Mouse (Mus musculus): ENCODE measurements around the gene Ceacam11. TPM values are rescaled to one million over a fixed set of nuclear protein-coding genes. Genes with fewer than 3 reads are reported as not detected.
"Not testable (repeated sequence)": the region's sequence is repeated elsewhere in the genome, so short reads cannot be mapped to it uniquely, and the experiment has no call there.

The Ceacam11 gene
- polyA plus RNA-seq (2015; fragmentation: Nextera tagmentation; extraction: Ambion mirVana): not detected in 2 replicates

GRCm38 (mm10) chr7:17971824-17972223, at the start of gene Ceacam11:
Ceacam11 (plus strand) TSS chr7:17972124.
- H3K27ac ChIP-seq (ENCODE audit: low read length): no peak within 1 kb of the TSS
- no peaks in the 10 kb centered on the region for H3K27me3 ChIP-seq (ENCODE audit: control insufficient read depth, insufficient read depth, low read length)
- H3K4me3 ChIP-seq (replicated peaks; ENCODE audit: low read length): no peak within 1 kb of the TSS
- no peak for ATAC-seq (ENCODE audit: insufficient read depth, low FRiP score)
- no peaks in the 10 kb centered on the region for H3K36me3 ChIP-seq (ENCODE audit: control insufficient read depth, insufficient read depth, low read length)
- H3K4me2 ChIP-seq (ENCODE audit: low read depth, low read length): no peak within 1 kb of the TSS
- no peak within 1 kb of the TSS for H3K9ac ChIP-seq (ENCODE audit: low read length)
- H3K9me3 ChIP-seq (replicated peaks; ENCODE audit: control insufficient read depth, low read length): 0 out of 2 replicates have a peak, but pooled peaks cover 7% of the 10 kb centered on the region
- H3K4me1 ChIP-seq (ENCODE audit: control insufficient read depth, insufficient read depth, low read length): no peaks in the 10 kb centered on the region
- WGBS: 77% methylated on average over 4 of the region's 4 CpGs

- not testable (repeated sequence) for H3K9me3 ChIP-seq (replicated peaks; ENCODE audit: control insufficient read depth, low read length); H3K27me3 ChIP-seq (ENCODE audit: control insufficient read depth, insufficient read depth, low read length); H3K27ac ChIP-seq (ENCODE audit: low read length); H3K4me2 ChIP-seq (ENCODE audit: low read depth, low read length); H3K36me3 ChIP-seq (ENCODE audit: control insufficient read depth, insufficient read depth, low read length); H3K4me1 ChIP-seq (ENCODE audit: control insufficient read depth, insufficient read depth, low read length); ATAC-seq (ENCODE audit: insufficient read depth, low FRiP score); H3K9ac ChIP-seq (ENCODE audit: low read length); H3K4me3 ChIP-seq (replicated peaks; ENCODE audit: low read length)
- WGBS: 82% methylated on average over 1 of the region's 1 CpGs
These were observed 29.2 kb downstream of the Ceacam11 start for GRCm38 (mm10) chr7:18001131-18001530.

GRCm38 (mm10) chr7:18009589-18009988, 37.7 kb downstream of the Ceacam11 start, which contains the start of gene Ceacam13:
Ceacam13 (plus strand) TSS chr7:18009889.
- H3K9me3 ChIP-seq (replicated peaks; ENCODE audit: control insufficient read depth, low read length): peaks cover 10% of the 10 kb centered on the region
- H3K27ac ChIP-seq (ENCODE audit: low read length): no peak within 1 kb of the TSS
- H3K4me3 ChIP-seq (replicated peaks; ENCODE audit: low read length): no peak within 1 kb of the TSS
- WGBS: 71% methylated on average over 4 of the region's 4 CpGs
- no peak for ATAC-seq (ENCODE audit: insufficient read depth, low FRiP score)
- no peak within 1 kb of the TSS for H3K9ac ChIP-seq (ENCODE audit: low read length)
- H3K4me2 ChIP-seq (ENCODE audit: low read depth, low read length): no peak within 1 kb of the TSS
- H3K27me3 ChIP-seq (ENCODE audit: control insufficient read depth, insufficient read depth, low read length): no peaks in the 10 kb centered on the region
- no peaks in the 10 kb centered on the region for H3K36me3 ChIP-seq (ENCODE audit: control insufficient read depth, insufficient read depth, low read length)
- no peaks in the 10 kb centered on the region for H3K4me1 ChIP-seq (ENCODE audit: control insufficient read depth, insufficient read depth, low read length)

Small RNA genes within 50 kb of the gene (microRNA-seq; reads per million reads assigned to microRNA genes)
- gene Gm22414: not detected

Other genes with a start within 250 kb of the Ceacam11 start
- not detected in 2 replicates for gene Ceacam14, start 159.5 kb upstream of the Ceacam11 start, polyA plus RNA-seq (2015; fragmentation: Nextera tagmentation; extraction: Ambion mirVana)
- not detected in 2 replicates for gene Gm5155, start 100.4 kb upstream of the Ceacam11 start, polyA plus RNA-seq (2015; fragmentation: Nextera tagmentation; extraction: Ambion mirVana)
- gene Ceacam13, start 37.8 kb downstream of the Ceacam11 start, polyA plus RNA-seq (2015; fragmentation: Nextera tagmentation; extraction: Ambion mirVana): not detected in 2 replicates
- not detected in 2 replicates for gene Ceacam12, start 93.8 kb downstream of the Ceacam11 start, polyA plus RNA-seq (2015; fragmentation: Nextera tagmentation; extraction: Ambion mirVana)
- not detected in 2 replicates for gene Igfl3, start 204.4 kb downstream of the Ceacam11 start, polyA plus RNA-seq (2015; fragmentation: Nextera tagmentation; extraction: Ambion mirVana)